Mouse (Mus musculus) spleen, postnatal 36 days (tissue): ENCODE measurements around the gene Slc38a6.

Source experiments
- DNase-seq, 2 experiments: peaks; one replicate each; pipeline ENCODE4 v3.0.0; 2022; ENCODE audit warnings: low spot score in 2 of 2, mixed read lengths in 1 of 2

Gene Slc38a6

GRCm38 (mm10) chr12:73324180-73324586, 37.6 kb downstream of the Slc38a6 start:
- DNase-seq: no peak

- DNase-seq: no peak
Observed at GRCm38 (mm10) chr12:73324742-73325141, 38.2 kb downstream of the Slc38a6 start.

GRCm38 (mm10) chr12:73325181-73325580, 38.6 kb downstream of the Slc38a6 start:
- DNase-seq: no peak

- no peak for DNase-seq
Observed at GRCm38 (mm10) chr12:73325617-73326016, 39.0 kb downstream of the Slc38a6 start.

GRCm38 (mm10) chr12:73327381-73327780, 40.8 kb downstream of the Slc38a6 start:
- no peak for DNase-seq

- DNase-seq: no peak
Observed at GRCm38 (mm10) chr12:73328448-73329167, 42.0 kb downstream of the Slc38a6 start.

GRCm38 (mm10) chr12:73330236-73330635, 43.7 kb downstream of the Slc38a6 start:
- DNase-seq: no peak

- DNase-seq: no peak
Observed at GRCm38 (mm10) chr12:73332701-73333100, 46.1 kb downstream of the Slc38a6 start.

GRCm38 (mm10) chr12:73334051-73334551, 47.5 kb downstream of the Slc38a6 start:
- no peak for DNase-seq

- no peak for DNase-seq
Observed at GRCm38 (mm10) chr12:73337127-73337526, 50.5 kb downstream of the Slc38a6 start.

- no peak for DNase-seq
Observed at GRCm38 (mm10) chr12:73340642-73341293, 54.2 kb downstream of the Slc38a6 start.

- DNase-seq: peak; percentile 13
Observed at GRCm38 (mm10) chr12:73341703-73342663, 55.4 kb downstream of the Slc38a6 start.

- DNase-seq: no peak
Observed at GRCm38 (mm10) chr12:73344300-73344699, 57.7 kb downstream of the Slc38a6 start.

- DNase-seq: no peak
Observed at GRCm38 (mm10) chr12:73345157-73345556, 58.6 kb downstream of the Slc38a6 start.

GRCm38 (mm10) chr12:73347202-73347601, 60.6 kb downstream of the Slc38a6 start:
- DNase-seq: no peak

GRCm38 (mm10) chr12:73350466-73350865, 63.9 kb downstream of the Slc38a6 start:
- no peak for DNase-seq

GRCm38 (mm10) chr12:73350982-73351381, 64.4 kb downstream of the Slc38a6 start:
- no peak for DNase-seq

- no peak for DNase-seq
Observed at GRCm38 (mm10) chr12:73351746-73352145, 65.2 kb downstream of the Slc38a6 start.

GRCm38 (mm10) chr12:73353362-73353761, 66.8 kb downstream of the Slc38a6 start:
- DNase-seq: no peak

GRCm38 (mm10) chr12:73354521-73354920, 67.9 kb downstream of the Slc38a6 start:
- no peak for DNase-seq

GRCm38 (mm10) chr12:73355084-73355775, 68.7 kb downstream of the Slc38a6 start:
- no peak for DNase-seq
